Mouse (Mus musculus) heart, embryonic 10.5 days (tissue): ENCODE measurements at regions not wholly inside any gene's neighbourhood (a gene's known extent, or its start where the extent isn't known, plus 50 kb on each side); places are given as distances from the start of the nearest gene placed in this dataset.

ENCODE experiments used
- DNase-seq: peaks from one replicate; pipeline ENCODE4 v3.0.0-alpha.2; 2017; ENCODE audit warnings: low spot score
- H3K27ac ChIP-seq: fragments of 300-500 bp; sonication (generic); 2 replicates; pipeline ENCODE4 v1.5.1; 2016; ENCODE audit warnings: mild to moderate bottlenecking
- H3K27me3 ChIP-seq: fragments of 300-500 bp; sonication (generic); 2 replicates; pipeline ENCODE4 v1.6.1; 2016; ENCODE audit warnings: mild to moderate bottlenecking; ENCODE audit not compliant: poor library complexity, insufficient read depth, severe bottlenecking
- H3K36me3 ChIP-seq: fragments of 300-500 bp; sonication (generic); 2 replicates; pipeline ENCODE4 v1.6.1; 2016; ENCODE audit warnings: mild to moderate bottlenecking, moderate library complexity
- H3K4me1 ChIP-seq: fragments of 300-500 bp; sonication (generic); 2 replicates; pipeline ENCODE4 v1.6.1; 2016; ENCODE audit warnings: mild to moderate bottlenecking
- H3K4me3 ChIP-seq: fragments of 300-500 bp; sonication (generic); 2 replicates; pipeline ENCODE4 v1.5.1; 2016; ENCODE audit warnings: mild to moderate bottlenecking, moderate library complexity
- H3K9me3 ChIP-seq: fragments of 300-500 bp; sonication (generic); 2 replicates; pipeline ENCODE4 v1.6.1; 2016; ENCODE audit warnings: mild to moderate bottlenecking, moderate library complexity
- WGBS: fragments of 180-500 bp; shearing (Covaris S2); methylation state at CpG from one replicate; pipeline ENCODE4 v1.1.7; 2016; 5-methylcytosine and 5-hydroxymethylcytosine counted together

- 60% methylated on average over 5 of the region's 5 CpGs for WGBS
- Histone ChIP-seq H3K36me3 (no peaks in the 10 kb centered on the region), H3K9me3 (no peaks in the 10 kb centered on the region), H3K27ac (no peak overlapping the region), H3K4me3 (no peak overlapping the region), H3K4me1 (0 out of 2 replicates have a peak, but pooled peaks cover 14% of the 10 kb centered on the region), H3K27me3 (peaks cover 25% of the 10 kb centered on the region; the same call in 1 of the 2 replicates)
- DNase-seq = no peak
These were observed 155.4 kb upstream of the Habp2 start for GRCm38 (mm10) chr19:56131556-56131955.

GRCm38 (mm10) chr19:56132911-56133562, 153.9 kb upstream of the Habp2 start:
- no peak overlapping the region for H3K27ac ChIP-seq
- 0 out of 2 replicates have a peak, but pooled peaks cover 14% of the 10 kb centered on the region for H3K4me1 ChIP-seq
- H3K27me3 ChIP-seq = peaks cover 25% of the 10 kb centered on the region; the same call in 1 of the 2 replicates
- H3K4me3 ChIP-seq = no peak overlapping the region
- H3K9me3 ChIP-seq = no peaks in the 10 kb centered on the region
- WGBS = 21% methylated on average over 7 of the region's 7 CpGs
- H3K36me3 ChIP-seq = no peaks in the 10 kb centered on the region
- DNase-seq = no peak

GRCm38 (mm10) chr19:56133565-56133964, 153.4 kb upstream of the Habp2 start:
- H3K27ac ChIP-seq = no peak overlapping the region
- H3K4me1 ChIP-seq = 0 out of 2 replicates have a peak, but pooled peaks cover 14% of the 10 kb centered on the region
- 29% methylated on average over 5 of the region's 5 CpGs for WGBS
- H3K27me3 ChIP-seq = peaks cover 25% of the 10 kb centered on the region; the same call in 1 of the 2 replicates
- DNase-seq = no peak
- no peaks in the 10 kb centered on the region for H3K9me3 ChIP-seq
- H3K36me3 ChIP-seq = no peaks in the 10 kb centered on the region
- no peak overlapping the region for H3K4me3 ChIP-seq

GRCm38 (mm10) chr19:56134081-56134818, 152.7 kb upstream of the Habp2 start:
- no peak overlapping the region for H3K27ac ChIP-seq
- WGBS = 15% methylated on average over 17 of the region's 17 CpGs
- no peaks in the 10 kb centered on the region for H3K36me3 ChIP-seq
- H3K9me3 ChIP-seq = no peaks in the 10 kb centered on the region
- H3K4me1 ChIP-seq = 0 out of 2 replicates have a peak, but pooled peaks cover 14% of the 10 kb centered on the region
- peak; percentile 84 for DNase-seq
- no peak overlapping the region for H3K4me3 ChIP-seq
- peaks cover 25% of the 10 kb centered on the region; the same call in 1 of the 2 replicates for H3K27me3 ChIP-seq

GRCm38 (mm10) chr19:56135306-56135928, 151.5 kb upstream of the Habp2 start:
- Histone ChIP-seq H3K27me3 (peaks cover 25% of the 10 kb centered on the region; the same call in 1 of the 2 replicates), H3K9me3 (no peaks in the 10 kb centered on the region), H3K27ac (no peak overlapping the region), H3K4me1 (0 out of 2 replicates have a peak, but pooled peaks cover 14% of the 10 kb centered on the region), H3K4me3 (no peak overlapping the region), H3K36me3 (no peaks in the 10 kb centered on the region)
- WGBS = 73% methylated on average over 7 of the region's 7 CpGs
- no peak for DNase-seq

GRCm38 (mm10) chr19:56140540-56140939, 146.4 kb upstream of the Habp2 start:
- Histone ChIP-seq H3K4me1 (no peaks in the 10 kb centered on the region), H3K9me3 (peaks cover 11% of the 10 kb centered on the region; the same call in 1 of the 2 replicates), H3K27me3 (peaks cover 8% of the 10 kb centered on the region; the same call in 1 of the 2 replicates), H3K4me3 (no peak overlapping the region), H3K27ac (no peak overlapping the region), H3K36me3 (no peaks in the 10 kb centered on the region)
- DNase-seq = no peak
- 71% methylated on average over 2 of the region's 2 CpGs for WGBS

GRCm38 (mm10) chr19:56144221-56144620, 142.7 kb upstream of the Habp2 start:
- H3K9me3 ChIP-seq = peaks cover 11% of the 10 kb centered on the region; the same call in 1 of the 2 replicates
- H3K4me3 ChIP-seq = no peak overlapping the region
- WGBS = 74% methylated on average over 5 of the region's 5 CpGs

GRCm38 (mm10) chr19:56157120-56157519, 129.8 kb upstream of the Habp2 start:
- Histone ChIP-seq H3K27me3 (0 out of 2 replicates have a peak, but pooled peaks cover 3% of the 10 kb centered on the region), H3K4me3 (no peak overlapping the region), H3K36me3 (no peaks in the 10 kb centered on the region), H3K9me3 (no peaks in the 10 kb centered on the region), H3K4me1 (no peaks in the 10 kb centered on the region), H3K27ac (no peak overlapping the region)
- DNase-seq = no peak
- WGBS = 82% methylated on average over 6 of the region's 6 CpGs

More at GRCm38 (mm10) chr19:56144221-56144620, 142.7 kb upstream of the Habp2 start:
- no peak for DNase-seq
- Histone ChIP-seq H3K27me3 (no peaks in the 10 kb centered on the region), H3K36me3 (no peaks in the 10 kb centered on the region), H3K27ac (no peak overlapping the region), H3K4me1 (no peaks in the 10 kb centered on the region)

- WGBS = 82% methylated on average over 3 of the region's 3 CpGs
- Histone ChIP-seq H3K36me3 (no peaks in the 10 kb centered on the region), H3K4me1 (no peaks in the 10 kb centered on the region), H3K4me3 (no peak overlapping the region), H3K27ac (no peak overlapping the region), H3K27me3 (no peaks in the 10 kb centered on the region), H3K9me3 (no peaks in the 10 kb centered on the region)
- no peak for DNase-seq
These were observed 124.8 kb upstream of the Habp2 start for GRCm38 (mm10) chr19:56162156-56162555.

GRCm38 (mm10) chr19:56169133-56169997, 117.6 kb upstream of the Habp2 start:
- H3K4me3 ChIP-seq = no peak overlapping the region
- WGBS = 70% methylated on average over 5 of the region's 5 CpGs
- H3K27ac ChIP-seq = no peak overlapping the region
- H3K36me3 ChIP-seq = no peaks in the 10 kb centered on the region
- no peaks in the 10 kb centered on the region for H3K27me3 ChIP-seq
- 0 out of 2 replicates have a peak, but pooled peaks cover 7% of the 10 kb centered on the region for H3K9me3 ChIP-seq
- peaks cover 10% of the 10 kb centered on the region for H3K4me1 ChIP-seq
- no peak for DNase-seq

- 0 out of 2 replicates have a peak, but pooled peaks cover 7% of the 10 kb centered on the region for H3K9me3 ChIP-seq
- WGBS = 76% methylated on average over 4 of the region's 4 CpGs
- H3K4me1 ChIP-seq = peaks cover 10% of the 10 kb centered on the region
These were observed 117.0 kb upstream of the Habp2 start for GRCm38 (mm10) chr19:56169998-56170274.

GRCm38 (mm10) chr19:56172454-56172853, 114.5 kb upstream of the Habp2 start:
- Histone ChIP-seq H3K4me1 (peaks cover 10% of the 10 kb centered on the region), H3K27me3 (peaks cover 4% of the 10 kb centered on the region; the same call in 1 of the 2 replicates), H3K27ac (no peak overlapping the region), H3K4me3 (no peak overlapping the region), H3K36me3 (no peaks in the 10 kb centered on the region), H3K9me3 (0 out of 2 replicates have a peak, but pooled peaks cover 6% of the 10 kb centered on the region)
- DNase-seq = no peak
- WGBS = 19% methylated on average over 5 of the region's 5 CpGs

More at GRCm38 (mm10) chr19:56169998-56170274, 117.0 kb upstream of the Habp2 start:
- Histone ChIP-seq H3K36me3 (no peaks in the 10 kb centered on the region), H3K27ac (no peak overlapping the region), H3K4me3 (no peak overlapping the region), H3K27me3 (no peaks in the 10 kb centered on the region)
- no peak for DNase-seq
